Mouse (Mus musculus) intestine, postnatal 0 days (tissue): ENCODE results near the gene Scpep1. TPM values are rescaled to one million over a fixed set of nuclear protein-coding genes. Genes with fewer than 3 reads are reported as not detected.

Source experiments
- ATAC-seq: fragments of 200-750 bp; cut with Nextera tagmentation; 2 replicates; pipeline ENCODE4 v1.8.0; 2017; ENCODE audit warnings: mild to moderate bottlenecking, moderate TSS enrichment, moderate library complexity
- H3K27ac ChIP-seq: fragments of 300-500 bp; sonication (generic); 2 replicates; pipeline ENCODE4 v1.5.1; 2014; ENCODE audit warnings: mild to moderate bottlenecking, low read depth, low read length, moderate library complexity
- H3K27me3 ChIP-seq: fragments of 300-500 bp; sonication (generic); replicated peaks from 2 replicates; pipeline ENCODE4 v1.6.1; 2014; ENCODE audit warnings: low read length, mixed read lengths; ENCODE audit not compliant: control insufficient read depth, insufficient read depth
- H3K36me3 ChIP-seq: fragments of 300-500 bp; sonication (generic); 2 replicates; pipeline ENCODE4 v1.6.1; 2014; ENCODE audit warnings: mild to moderate bottlenecking, moderate library complexity; ENCODE audit not compliant: control insufficient read depth, insufficient read depth
- H3K4me1 ChIP-seq: fragments of 300-500 bp; sonication (generic); replicated peaks from 2 replicates; pipeline ENCODE4 v1.6.1; 2014; ENCODE audit warnings: antibody characterized with exemption, low read length, mixed read lengths; ENCODE audit not compliant: control insufficient read depth, insufficient read depth
- H3K4me2 ChIP-seq: fragments of 300-500 bp; sonication (generic); replicated peaks from 2 replicates; pipeline ENCODE4 v1.6.1; 2014; ENCODE audit warnings: low read depth, mild to moderate bottlenecking, moderate library complexity
- H3K4me3 ChIP-seq: fragments of 300-500 bp; sonication (generic); 2 replicates; pipeline ENCODE4 v1.5.1; 2014; ENCODE audit warnings: low read depth, low read length
- H3K9ac ChIP-seq: fragments of 300-500 bp; sonication (generic); 2 replicates; pipeline ENCODE4 v1.6.1; 2014; ENCODE audit warnings: mild to moderate bottlenecking, low read depth, low read length
- H3K9me3 ChIP-seq: fragments of 300-500 bp; sonication (generic); 2 replicates; pipeline ENCODE4 v1.6.1; 2016; ENCODE audit warnings: mixed run types; ENCODE audit not compliant: control insufficient read depth
- CTCF ChIP-seq: sonication (generic); IDR thresholded peaks from 2 replicates; pipeline ENCODE4 v1.5.1; 2016; ENCODE audit warnings: low read depth, mild to moderate bottlenecking, control low read depth, antibody characterized with exemption, moderate library complexity
- WGBS: fragments of 180-500 bp; shearing (Covaris S2); extraction: QIAGEN DNeasy Blood & Tissue Kit; methylation state at CpG from one replicate; pipeline ENCODE4 v1.1.7; 2014; 5-methylcytosine and 5-hydroxymethylcytosine counted together
- polyA plus RNA-seq: library from polyadenylated mRNA; unstranded; fragments of >200 nt; fragmentation: Nextera tagmentation; extraction: Ambion mirVana; gene quantifications from 2 replicates; pipeline ENCODE4 v1.2.1, GENCODE M21; 2015

Scpep1 gene
- polyA plus RNA-seq, 1 experiment from 2014 or later: 191 TPM

DNA sequence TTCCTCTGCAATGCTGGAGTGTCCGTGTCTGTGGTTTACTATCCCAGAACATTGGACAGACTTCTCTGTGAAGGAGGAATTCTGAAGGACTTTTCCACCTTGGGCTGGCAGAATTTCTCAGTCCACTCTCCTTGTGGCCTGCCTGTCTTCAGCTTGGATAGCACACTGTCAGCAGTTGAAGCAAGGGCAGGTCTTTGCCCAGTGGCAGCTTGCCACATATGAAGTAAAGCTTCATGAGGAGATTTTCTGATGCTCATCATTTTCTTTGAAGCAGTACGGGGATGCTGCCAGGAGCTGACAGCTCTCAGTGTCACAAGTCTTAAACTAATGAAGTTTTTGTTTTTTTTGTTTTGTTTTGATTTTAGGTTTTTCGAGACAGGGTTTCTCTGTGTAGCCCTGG is 3.6 kb upstream of the Scpep1 start:
- no peak overlapping the region for H3K4me3 ChIP-seq
- WGBS: 81% methylated on average over 3 of the region's 3 CpGs
- no peaks in the 10 kb centered on the region for H3K27me3 ChIP-seq
- no peak overlapping the region for H3K27ac ChIP-seq
- H3K9ac ChIP-seq: no peak overlapping the region
- H3K4me1 ChIP-seq: no peaks in the 10 kb centered on the region
- H3K4me2 ChIP-seq: no peak overlapping the region
- no peaks in the 10 kb centered on the region for H3K36me3 ChIP-seq
- H3K9me3 ChIP-seq: no peaks in the 10 kb centered on the region
- no peak for ATAC-seq
- no peak for TF ChIP-seq CTCF

- peak; percentile 76 for ATAC-seq
- TF ChIP-seq CTCF: no peak
- H3K4me2 ChIP-seq: peak overlapping the region; percentile 66
- 0% methylated on average over 4 of the region's 4 CpGs for WGBS
- H3K9ac ChIP-seq: peak overlapping the region; percentile 38; the same call in 1 of the 2 replicates
- no peaks in the 10 kb centered on the region for H3K9me3 ChIP-seq
- H3K36me3 ChIP-seq: no peaks in the 10 kb centered on the region; the same call in 1 of the 2 replicates
- H3K4me3 ChIP-seq: peak overlapping the region; percentile 55
- peak overlapping the region; percentile 76 for H3K27ac ChIP-seq
- H3K4me1 ChIP-seq: no peaks in the 10 kb centered on the region
- H3K27me3 ChIP-seq: no peaks in the 10 kb centered on the region
Observed at GRCm38 (mm10) chr11:88954803-88955202, 462 bp downstream of the Scpep1 start.

DNA sequence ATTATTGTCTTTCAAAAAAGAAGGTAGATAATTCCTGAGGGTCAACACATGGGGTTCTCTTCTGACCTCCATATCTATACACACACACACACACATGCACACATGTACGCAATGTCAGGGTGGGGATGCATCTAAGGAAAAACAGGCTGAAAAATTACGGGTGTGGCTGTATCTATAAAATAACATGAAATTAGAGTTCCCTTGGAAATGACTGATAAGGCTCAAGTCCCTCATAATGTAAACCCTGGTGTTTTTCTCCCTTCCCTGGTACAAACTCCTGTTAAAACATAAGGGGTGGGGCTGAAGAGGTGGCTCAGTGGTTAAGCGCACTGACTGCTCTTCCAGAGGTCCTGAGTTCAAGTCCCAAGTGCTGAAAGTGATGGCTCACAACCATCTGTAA is 1.7 kb downstream of the Scpep1 start:
- no peak for ATAC-seq
- WGBS: 59% methylated on average over 3 of the region's 3 CpGs

DNA sequence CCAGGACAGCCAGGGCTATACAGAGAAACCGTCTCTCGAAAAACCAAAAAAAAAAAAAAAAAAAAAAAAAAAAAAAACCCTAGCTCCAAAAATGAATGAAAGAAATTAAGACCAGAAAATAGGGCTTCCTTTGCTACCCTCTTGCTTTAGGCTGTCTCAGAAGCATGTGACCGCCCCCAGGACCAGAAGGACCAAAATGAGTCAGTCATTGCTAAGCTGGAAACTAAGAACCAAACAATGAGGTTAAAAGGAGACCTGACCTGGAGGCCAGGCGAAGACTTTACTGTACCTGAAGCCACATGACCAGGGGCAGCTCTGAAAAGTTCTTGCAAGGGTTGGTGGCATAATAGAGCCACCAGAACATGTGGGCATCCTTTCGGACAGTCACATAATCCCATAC is 3.1 kb downstream of the Scpep1 start:
- Histone ChIP-seq H3K4me1 (no peaks in the 10 kb centered on the region), H3K4me3 (no peak overlapping the region), H3K27ac (no peak overlapping the region), H3K9me3 (no peaks in the 10 kb centered on the region), H3K36me3 (peaks cover under 1% of the 10 kb centered on the region; the same call in 1 of the 2 replicates), H3K4me2 (no peak overlapping the region; the same call in 1 of the 2 replicates), H3K9ac (no peak overlapping the region), H3K27me3 (no peaks in the 10 kb centered on the region)
- WGBS: 92% methylated on average over 5 of the region's 5 CpGs
- ATAC-seq: no peak
- TF ChIP-seq CTCF: no peak

More for the DNA sequence above, 1.7 kb downstream of the Scpep1 start:
- Histone ChIP-seq H3K27ac (no peak overlapping the region), H3K9ac (no peak overlapping the region), H3K4me2 (peak overlapping the region; percentile 66), H3K36me3 (no peaks in the 10 kb centered on the region; the same call in 1 of the 2 replicates), H3K4me1 (no peaks in the 10 kb centered on the region), H3K27me3 (no peaks in the 10 kb centered on the region), H3K9me3 (no peaks in the 10 kb centered on the region), H3K4me3 (no peak overlapping the region)
- TF ChIP-seq CTCF: no peak

DNA sequence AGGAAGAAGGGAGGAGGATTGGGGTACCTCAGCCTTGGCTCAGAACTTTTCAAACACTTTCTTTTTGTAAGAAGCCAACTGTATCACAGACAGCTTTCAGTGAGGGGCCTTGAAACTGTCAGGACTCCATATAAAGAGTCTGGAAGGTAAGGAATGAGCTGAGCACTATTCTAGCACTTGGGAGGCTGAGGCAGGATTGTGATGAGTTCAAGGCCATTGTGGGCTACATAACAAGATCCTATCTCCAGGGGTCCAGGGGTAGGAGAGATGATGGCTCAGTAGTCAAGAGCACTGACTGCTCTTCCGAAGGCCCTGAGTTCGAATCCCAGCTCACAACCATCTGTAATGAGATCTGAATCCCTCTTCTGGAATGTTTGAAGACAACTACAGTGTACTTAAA is 3.7 kb downstream of the Scpep1 start:
- no peaks in the 10 kb centered on the region for H3K27me3 ChIP-seq
- peaks cover 6% of the 10 kb centered on the region for H3K36me3 ChIP-seq
- H3K4me3 ChIP-seq: no peak overlapping the region
- no peak overlapping the region for H3K27ac ChIP-seq
- no peak overlapping the region for H3K9ac ChIP-seq
- no peaks in the 10 kb centered on the region for H3K9me3 ChIP-seq
- WGBS: 93% methylated on average over 2 of the region's 2 CpGs
- no peaks in the 10 kb centered on the region for H3K4me1 ChIP-seq
- no peak for ATAC-seq
- no peak for TF ChIP-seq CTCF
- H3K4me2 ChIP-seq: no peak overlapping the region

GRCm38 (mm10) chr11:88950640-88951250 is 4.5 kb downstream of the Scpep1 start:
- no peak overlapping the region for H3K4me3 ChIP-seq
- no peak for ATAC-seq
- no peak overlapping the region for H3K27ac ChIP-seq
- H3K27me3 ChIP-seq: no peaks in the 10 kb centered on the region
- WGBS: 72% methylated on average over 13 of the region's 13 CpGs
- no peak overlapping the region for H3K4me2 ChIP-seq
- H3K4me1 ChIP-seq: no peaks in the 10 kb centered on the region
- H3K36me3 ChIP-seq: peaks cover 13% of the 10 kb centered on the region
- no peak overlapping the region for H3K9ac ChIP-seq
- no peaks in the 10 kb centered on the region for H3K9me3 ChIP-seq
- TF ChIP-seq CTCF: no peak
